Mouse (Mus musculus) cerebellum, postnatal 36 days (tissue): ENCODE results near the gene Grk5.
"Not testable (repeated sequence)": the region's sequence is repeated elsewhere in the genome, so short reads cannot be mapped to it uniquely, and the experiment has no call there.

Source experiments
- DNase-seq, 2 experiments: peaks; one replicate each; pipeline ENCODE4 v3.0.0; 2021 to 2022; ENCODE audit warnings: mixed read lengths in 2 of 2

The Grk5 gene

DNA sequence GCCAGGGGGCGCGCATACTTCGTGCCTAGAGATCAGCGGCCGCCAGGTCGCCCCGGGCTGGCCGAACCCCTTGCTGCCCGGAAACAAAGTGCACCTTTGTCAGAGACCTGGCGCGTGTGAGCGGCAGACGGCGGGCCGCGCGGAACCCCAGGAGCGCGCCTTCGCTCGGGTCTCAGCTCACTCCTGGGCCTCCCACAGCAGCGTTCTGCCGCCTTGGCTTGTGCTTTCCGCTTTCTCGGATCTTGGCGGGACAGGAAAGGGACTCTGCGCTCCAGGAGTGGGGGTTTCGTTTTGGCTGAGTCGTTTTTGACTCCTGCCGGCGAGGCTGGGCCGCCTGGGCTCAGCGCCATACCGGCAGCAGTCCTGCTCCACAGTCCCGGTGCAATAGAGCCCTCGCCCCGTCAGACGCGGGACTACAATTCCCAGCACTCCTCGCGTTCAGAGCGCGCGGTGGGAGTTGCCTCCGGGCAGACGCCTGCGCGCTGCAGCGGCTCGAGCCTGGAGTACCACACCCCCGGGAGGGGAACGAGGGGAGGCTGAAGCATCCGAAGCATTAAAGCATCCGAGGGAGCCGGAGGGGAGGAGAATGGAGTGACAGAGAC, at the start of gene Grk5:
Grk5 (plus strand) TSS at position 36 of the 602 bp plus-strand sequence.
- peak; percentile 96 to 97 for DNase-seq

DNA sequence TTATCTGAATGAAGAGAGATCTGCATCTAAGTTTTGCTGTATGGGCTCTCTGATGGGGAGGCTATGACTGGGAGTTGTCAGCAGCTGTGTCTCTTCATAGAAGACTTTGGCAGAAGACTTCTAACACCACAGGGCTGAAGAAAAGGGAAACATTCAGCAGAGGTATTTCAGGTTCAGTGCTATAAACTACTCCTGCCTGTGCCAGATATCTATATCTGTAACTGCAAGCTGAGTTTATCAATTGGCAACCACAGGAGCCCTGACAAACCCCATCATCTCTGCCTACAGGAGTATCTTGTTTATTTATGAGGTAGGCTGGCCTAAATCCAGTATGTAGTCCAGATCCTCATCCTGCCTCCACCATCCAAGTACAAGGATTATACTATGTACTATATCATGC, 46.2 kb upstream of the Grk5 start:
- DNase-seq = no peak

DNA sequence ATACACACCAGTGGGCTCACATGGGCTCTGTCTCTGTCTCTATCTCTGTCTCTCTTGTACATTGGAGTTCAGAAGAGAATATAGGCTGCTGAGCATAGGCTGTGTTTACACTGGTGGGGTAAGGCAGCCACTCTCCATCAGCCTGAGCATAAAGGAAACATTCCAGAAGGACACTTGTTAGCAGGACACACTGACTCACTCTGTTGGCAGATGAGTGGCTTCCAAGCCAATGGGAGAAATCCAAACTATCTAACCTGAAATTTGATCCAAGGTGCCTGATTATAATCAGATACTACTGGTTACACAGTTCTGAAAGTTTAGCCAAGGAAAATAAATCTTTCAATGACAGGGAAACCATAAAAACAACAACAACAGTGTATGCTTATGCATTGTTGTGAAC, 43.8 kb upstream of the Grk5 start:
- DNase-seq = no peak

- DNase-seq = peak; percentile 86 to 87
Measured at GRCm38 (mm10) chr19:60860868-60861700, 28.5 kb upstream of the Grk5 start, which contains the start of gene Sfxn4. Gene Sfxn4, minus strand, starts transcription at chr19:60861479.

GRCm38 (mm10) chr19:60866169-60866568, 23.4 kb upstream of the Grk5 start:
- DNase-seq = not testable (repeated sequence)

- no peak for DNase-seq
Measured at GRCm38 (mm10) chr19:60870489-60870888, 19.1 kb upstream of the Grk5 start.

DNA sequence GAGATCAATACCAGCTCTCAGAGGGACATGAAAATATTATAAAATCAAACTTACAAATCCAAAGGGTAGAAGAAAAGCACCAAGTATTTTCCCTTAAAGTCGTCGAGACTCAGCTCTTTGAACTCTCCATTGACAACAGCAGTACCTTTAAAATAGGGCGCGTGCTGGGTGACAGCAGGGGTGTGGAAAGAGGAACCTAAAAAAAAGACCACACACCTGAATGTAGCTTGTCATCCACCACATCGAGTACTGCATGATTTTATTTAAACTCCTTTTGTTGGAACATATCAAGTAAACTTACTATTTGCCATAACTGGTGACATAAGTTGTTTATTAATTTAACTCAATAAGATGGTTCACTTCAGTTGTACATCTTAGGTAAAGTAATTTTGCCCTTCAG, 18.2 kb upstream of the Grk5 start:
- no peak for DNase-seq

GRCm38 (mm10) chr19:60872272-60872671, 17.3 kb upstream of the Grk5 start:
- DNase-seq = no peak

GRCm38 (mm10) chr19:60873501-60873900, 16.0 kb upstream of the Grk5 start:
- DNase-seq = no peak

- DNase-seq = peak; percentile 92 to 93
Measured at GRCm38 (mm10) chr19:60874064-60874694, 15.4 kb upstream of the Grk5 start, which contains the start of gene Prdx3. Gene Prdx3, minus strand, starts transcription at chr19:60874556.

GRCm38 (mm10) chr19:60883129-60883528, 6.4 kb upstream of the Grk5 start:
- DNase-seq = peak in 1 of 2 experiments; percentile 45

- no peak for DNase-seq
Measured at GRCm38 (mm10) chr19:60887637-60888036, 1.9 kb upstream of the Grk5 start.

- peak in 1 of 2 experiments; percentile 24 for DNase-seq
Measured at GRCm38 (mm10) chr19:60889101-60889713, 342 bp upstream of the Grk5 start.

DNA sequence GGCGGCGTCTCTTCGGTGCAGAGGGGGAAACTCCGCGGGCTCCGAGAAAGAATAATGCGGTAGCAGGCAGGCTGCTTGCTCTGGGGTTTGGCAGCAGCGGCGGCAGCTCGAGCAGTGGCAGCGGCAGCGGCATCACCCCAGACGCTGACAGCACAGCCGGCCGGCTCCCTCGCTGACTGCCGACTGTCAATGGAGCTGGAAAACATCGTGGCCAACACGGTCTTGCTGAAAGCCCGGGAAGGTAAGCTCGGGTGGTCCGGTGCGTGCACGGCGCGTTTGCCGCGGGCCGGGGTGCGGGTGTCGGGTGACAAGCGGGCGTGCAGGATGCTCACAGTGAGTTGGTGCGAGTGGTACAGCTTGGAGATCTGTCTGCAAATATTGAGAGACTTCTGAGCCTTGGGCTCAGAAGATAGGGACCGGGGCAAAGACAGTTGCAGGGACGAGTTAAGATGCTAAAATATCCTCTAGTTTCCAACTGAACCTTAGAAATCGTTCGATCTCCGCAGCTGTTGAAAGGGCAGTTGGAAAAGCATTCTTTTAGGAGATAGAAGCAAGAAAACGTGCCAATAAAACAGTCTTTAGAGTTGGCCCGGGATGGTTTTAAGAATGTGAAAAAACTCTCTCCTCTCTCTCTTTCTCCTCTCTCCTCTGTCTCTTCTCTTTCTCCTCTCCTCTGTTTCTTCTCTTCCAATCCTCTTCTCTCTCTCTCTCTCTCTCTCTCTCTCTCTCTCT, 1.0 kb downstream of the Grk5 start:
- peak; percentile 58 to 65 for DNase-seq

- DNase-seq = peak in 1 of 2 experiments; percentile 22
Measured at GRCm38 (mm10) chr19:60891123-60891470, 1.5 kb downstream of the Grk5 start.

DNA sequence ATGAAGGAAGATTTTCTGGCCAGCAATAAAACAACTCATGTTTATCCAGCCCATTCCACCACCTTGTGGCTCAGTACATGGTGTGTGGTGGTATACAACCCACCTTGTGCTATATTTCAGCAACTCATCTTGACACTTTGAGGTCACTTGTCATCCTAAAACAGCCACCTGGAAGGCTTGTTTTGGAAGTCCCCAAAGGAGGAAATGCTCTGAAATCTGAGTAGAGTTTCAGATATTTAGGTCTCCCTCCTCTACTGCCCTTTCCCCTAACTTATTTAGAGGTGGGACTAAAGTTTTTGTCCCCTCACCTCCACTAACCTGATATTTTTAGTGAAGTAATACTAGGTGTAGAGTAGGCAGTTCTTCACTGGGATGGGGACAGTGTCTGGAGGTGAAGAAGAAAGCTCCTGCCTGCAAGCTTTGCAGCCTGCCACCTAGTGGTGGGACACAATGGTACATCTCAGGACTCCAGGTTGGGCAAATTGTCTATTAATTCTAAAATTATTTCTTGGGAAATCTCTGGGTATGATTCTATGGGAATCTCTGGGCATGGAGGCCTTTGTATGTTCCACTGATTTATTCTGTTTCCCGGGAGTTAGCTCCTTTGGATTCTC, 2.5 kb downstream of the Grk5 start:
- peak; percentile 77 to 79 for DNase-seq

DNA sequence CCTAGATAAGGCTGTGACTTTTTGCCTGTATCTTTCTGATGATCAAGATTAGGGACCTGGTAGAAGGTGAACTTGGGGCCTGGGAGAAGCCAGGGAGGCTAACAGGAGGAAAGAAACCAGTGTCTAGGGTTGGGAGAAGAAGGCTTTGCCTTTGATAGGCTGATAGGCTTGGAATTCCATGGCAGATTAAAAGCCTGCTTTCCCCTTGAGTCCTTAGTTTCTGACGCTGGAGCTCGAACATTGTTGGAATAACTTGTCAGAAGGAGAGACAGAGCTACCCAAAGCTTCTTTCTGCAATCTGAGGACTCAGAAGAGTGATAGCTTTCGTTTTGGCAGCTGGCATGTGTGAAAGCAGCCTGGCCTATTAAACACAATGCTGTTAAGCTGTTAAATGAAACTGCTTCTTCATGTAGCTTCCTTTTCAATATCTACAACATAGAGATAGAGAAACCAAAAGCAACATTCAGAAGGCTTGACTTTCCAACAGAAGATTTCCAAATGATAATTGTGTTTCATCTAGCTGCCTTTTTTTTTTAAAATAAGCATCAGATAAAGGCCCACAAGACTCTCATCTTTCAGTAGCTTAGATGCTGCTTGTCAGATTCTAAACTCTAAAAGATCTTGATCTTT, 5.8 kb downstream of the Grk5 start:
- DNase-seq = no peak

- DNase-seq = no peak
Measured at GRCm38 (mm10) chr19:60903139-60903538, 13.6 kb downstream of the Grk5 start.

- DNase-seq = no peak
Measured at GRCm38 (mm10) chr19:60903971-60904370, 14.4 kb downstream of the Grk5 start.

DNA sequence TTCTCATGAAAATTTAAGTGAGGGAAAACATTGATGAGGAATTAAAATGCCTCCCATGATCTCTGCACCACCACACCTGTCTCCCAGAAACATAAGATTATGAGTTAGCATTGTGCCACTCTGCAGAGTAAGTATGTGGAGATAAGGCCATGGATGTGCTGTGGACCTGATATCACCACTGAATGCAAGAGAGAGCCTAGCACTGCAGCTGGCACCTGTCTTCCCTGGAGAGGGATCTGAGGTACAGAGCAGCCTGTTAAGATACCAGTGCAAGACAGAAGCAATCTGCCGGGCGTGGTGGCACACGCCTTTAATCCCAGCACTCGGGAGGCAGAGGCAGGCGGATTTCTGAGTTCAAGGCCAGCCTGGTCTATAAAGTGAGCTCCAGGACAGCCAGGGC, 15.9 kb downstream of the Grk5 start:
- no peak for DNase-seq

- no peak for DNase-seq
Measured at GRCm38 (mm10) chr19:60910304-60910703, 20.8 kb downstream of the Grk5 start.

GRCm38 (mm10) chr19:60911653-60912052, 22.1 kb downstream of the Grk5 start:
- peak; percentile 17 to 25 for DNase-seq
